Mouse (Mus musculus) Patski (cell line): ENCODE results near the gene Kcne2. TPM values are rescaled to one million over a fixed set of nuclear protein-coding genes. Genes with fewer than 3 reads are reported as not detected.

Experiments used
- ATAC-seq: fragments of 100-300 bp; one replicate; pipeline ENCODE4 v1.8.0; 2021
- CTCF ChIA-PET: fragments of 350-600 bp; sonication (Branson Sonifier 250); formaldehyde crosslinking; loops from one replicate; lab custom pipeline; 2022; ENCODE audit warnings: inconsistent platforms; lab: Charles Lee
- POLR2A ChIA-PET: fragments of 350-600 bp; sonication (Branson Sonifier 250); formaldehyde crosslinking; loops from one replicate; lab custom pipeline; 2022; ENCODE audit warnings: antibody characterized with exemption, inconsistent platforms; lab: Charles Lee
- DNase-seq: peaks from one replicate; pipeline ENCODE4 v3.0.0-alpha.2; 2011; ENCODE audit warnings: low read depth, low spot score
- H3K27me3 ChIP-seq: fragments of 371-371 bp; one replicate; pipeline ENCODE4 v1.5.1; 2021
- CTCF ChIP-seq: fragments of 100-300 bp; IDR thresholded peaks from one replicate; pipeline ENCODE4 v1.5.1; 2021
- in situ Hi-C: fragments of 300-500 bp; cut with MboI; formaldehyde crosslinking; loops from 3 replicates; pipeline ENCODE4 v1.11.1; 2018; ENCODE audit warnings: low pct_unique_long_range_greater_than_20kb, mixed read lengths
- polyA plus RNA-seq: library from polyadenylated mRNA; unstranded; gene quantifications from one replicate; pipeline ENCODE4 v1.2.3, GENCODE M21; 2021

Gene Kcne2
- polyA plus RNA-seq, result not detected

DNA sequence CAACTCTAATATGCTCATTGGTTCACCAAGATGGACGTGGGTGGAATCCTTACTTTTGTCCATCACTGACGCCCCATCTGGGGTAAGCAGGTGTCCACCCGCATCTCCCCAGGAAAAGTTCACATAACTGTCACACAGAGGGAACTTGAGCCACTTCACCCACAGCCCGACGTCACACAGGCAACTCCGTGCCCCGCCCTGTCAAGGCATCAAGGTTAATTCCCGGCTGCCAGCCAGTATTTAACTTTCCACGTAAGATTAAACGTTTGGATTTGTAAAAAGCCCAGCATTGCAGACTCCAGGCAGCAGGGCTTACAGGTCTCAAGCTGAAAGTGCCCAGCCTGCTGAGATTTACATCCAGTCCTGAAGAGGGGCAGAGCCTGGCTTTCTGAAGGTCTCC lies at the start of gene Kcne2:
TSS of gene Kcne2 (plus strand) at position 289 of the 400 bp plus-strand sequence.
- in situ Hi-C loops, result loop anchor here (10.0 kb wide), 1 partner anchor 577 kb away; no protein-coding TSS in a partner anchor
- ChIA-PET CTCF (no interaction called here), POLR2A (no interaction called here)
- no peak for DNase-seq
- H3K27me3 ChIP-seq, result no peaks in the 10 kb centered on the region
- ATAC-seq, result no peak
- no peak for TF ChIP-seq CTCF

DNA sequence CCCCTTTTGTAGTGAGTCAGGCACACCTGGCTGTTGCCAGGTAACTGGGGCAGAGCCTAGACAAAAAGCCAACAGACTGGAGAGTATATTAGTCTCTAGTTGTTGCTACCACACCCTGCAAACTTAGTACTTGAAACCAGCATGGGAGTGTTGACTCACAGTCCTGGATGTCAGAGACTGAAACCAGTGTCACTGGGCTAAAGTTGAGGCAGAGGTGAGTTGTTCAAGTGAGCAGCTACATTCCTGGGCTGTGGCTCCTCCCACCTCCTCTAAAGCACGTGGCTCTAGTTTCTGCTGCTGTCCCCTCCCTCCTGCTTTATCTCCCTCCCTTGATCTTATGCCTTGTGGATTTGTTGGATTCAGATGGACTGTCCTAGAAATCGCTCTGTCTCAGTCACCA lies 46.3 kb upstream of the Kcne2 start:
- no peaks in the 10 kb centered on the region for H3K27me3 ChIP-seq
- TF ChIP-seq CTCF, result no peak
- DNase-seq (no peak), ATAC-seq (no peak)
- ChIA-PET CTCF (interaction anchor here (1.0 kb wide), 1 partner anchor 10 kb away, joined by 3 read pairs; no protein-coding TSS in a partner anchor), POLR2A (no interaction called here)
- in situ Hi-C loops, result no loop called here

DNA sequence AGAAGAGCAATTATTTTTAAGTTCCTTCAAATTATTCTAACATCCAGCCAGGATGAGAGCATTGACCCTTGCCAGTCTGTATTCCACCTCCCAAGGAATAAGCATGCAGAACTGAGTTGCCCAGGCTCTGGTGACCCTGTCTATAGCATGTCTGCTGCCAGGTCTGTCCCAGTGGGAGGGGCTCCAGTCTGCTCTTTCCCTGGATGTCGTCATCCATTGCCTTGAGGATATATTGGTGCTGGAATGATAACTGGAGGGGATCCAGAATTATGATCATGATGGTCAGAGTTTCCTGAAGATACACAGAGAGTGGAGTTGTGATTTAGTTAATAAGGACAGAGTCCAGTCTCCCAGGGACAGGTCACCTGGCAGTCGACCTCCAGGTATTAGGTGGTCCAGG lies 45.2 kb upstream of the Kcne2 start:
- POLR2A ChIA-PET, result no interaction called here
- no peaks in the 10 kb centered on the region for H3K27me3 ChIP-seq
- DNase-seq (no peak), ATAC-seq (no peak)
- no peak for TF ChIP-seq CTCF
- CTCF ChIA-PET, result interaction anchor here (1.0 to 1.8 kb wide), 2 partner anchors 9 to 11 kb away, joined by 3 to 5 read pairs; no protein-coding TSS in a partner anchor
- in situ Hi-C loops, result no loop called here

DNA sequence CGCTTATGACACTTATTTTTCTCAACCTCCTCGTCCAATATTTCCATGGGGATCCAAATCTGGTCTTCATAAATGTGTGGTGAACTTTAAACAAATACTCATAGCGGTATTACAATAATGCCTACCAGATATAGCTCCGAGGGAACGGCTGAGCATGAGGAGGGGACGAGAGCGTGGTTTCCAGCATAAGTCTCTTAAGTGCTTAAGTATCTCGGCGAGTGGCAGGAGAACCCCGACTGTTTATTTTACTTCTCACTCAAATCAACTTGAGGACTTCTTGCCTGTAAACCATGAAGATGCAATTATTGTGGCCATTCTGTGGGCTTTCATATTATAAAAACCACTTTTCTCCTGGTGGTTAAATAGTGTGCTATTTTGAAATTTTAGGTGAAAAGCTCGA lies 44.5 kb upstream of the Kcne2 start:
- CTCF ChIA-PET, result interaction anchor here (1.8 kb wide), 1 partner anchor 9 kb away, joined by 5 read pairs; no protein-coding TSS in a partner anchor
- in situ Hi-C loops, result no loop called here

DNA sequence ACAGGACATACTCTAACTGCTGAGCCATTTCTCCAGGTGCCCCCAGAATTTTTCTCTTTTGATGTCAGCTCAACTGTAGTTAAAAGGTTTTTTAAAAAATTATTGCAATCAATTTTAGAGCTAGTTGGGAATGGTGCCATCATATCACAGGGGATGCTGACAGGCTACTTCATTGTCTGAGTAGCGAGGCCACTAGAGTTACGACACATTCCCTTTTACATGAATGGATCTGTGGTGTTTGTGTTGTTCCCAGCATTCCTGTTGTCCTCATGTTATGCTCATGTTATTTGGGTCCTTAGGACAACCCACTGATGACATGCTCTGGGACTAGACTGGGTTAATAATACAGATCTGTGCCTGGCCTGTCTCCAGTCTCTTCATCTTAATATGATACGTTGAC lies 42.5 kb upstream of the Kcne2 start:
- ATAC-seq (no peak), DNase-seq (no peak)
- H3K27me3 ChIP-seq, result no peaks in the 10 kb centered on the region
- CTCF ChIA-PET, result no interaction called here
- POLR2A ChIA-PET, result no interaction called here
- in situ Hi-C loops, result no loop called here
- no peak for TF ChIP-seq CTCF

More for the DNA sequence above, 44.5 kb upstream of the Kcne2 start:
- H3K27me3 ChIP-seq, result no peaks in the 10 kb centered on the region
- ATAC-seq (no peak), DNase-seq (no peak)
- no peak for TF ChIP-seq CTCF
- POLR2A ChIA-PET, result no interaction called here

DNA sequence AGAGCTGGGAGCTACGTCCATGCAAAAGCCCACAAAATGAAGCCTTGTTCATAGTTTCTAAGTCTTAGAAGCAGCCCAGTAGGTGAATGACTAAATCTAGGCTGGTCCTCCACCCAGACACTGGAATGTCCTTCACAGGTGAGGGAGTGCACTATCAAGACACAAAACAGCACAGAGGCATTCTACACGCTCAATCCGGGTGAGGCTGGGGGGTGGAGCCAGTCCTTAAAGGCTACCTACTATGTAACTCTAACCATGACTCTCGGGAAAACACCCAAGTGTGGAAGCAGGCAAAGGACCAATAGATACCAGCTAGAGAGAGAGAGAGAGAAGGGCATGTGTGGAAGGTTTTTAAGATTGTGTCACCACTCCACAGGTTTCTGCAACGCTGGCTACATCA lies 41.7 kb upstream of the Kcne2 start:
- ChIA-PET POLR2A (no interaction called here), CTCF (no interaction called here)
- ATAC-seq (no peak), DNase-seq (no peak)
- no peaks in the 10 kb centered on the region for H3K27me3 ChIP-seq
- TF ChIP-seq CTCF, result no peak
- in situ Hi-C loops, result no loop called here

DNA sequence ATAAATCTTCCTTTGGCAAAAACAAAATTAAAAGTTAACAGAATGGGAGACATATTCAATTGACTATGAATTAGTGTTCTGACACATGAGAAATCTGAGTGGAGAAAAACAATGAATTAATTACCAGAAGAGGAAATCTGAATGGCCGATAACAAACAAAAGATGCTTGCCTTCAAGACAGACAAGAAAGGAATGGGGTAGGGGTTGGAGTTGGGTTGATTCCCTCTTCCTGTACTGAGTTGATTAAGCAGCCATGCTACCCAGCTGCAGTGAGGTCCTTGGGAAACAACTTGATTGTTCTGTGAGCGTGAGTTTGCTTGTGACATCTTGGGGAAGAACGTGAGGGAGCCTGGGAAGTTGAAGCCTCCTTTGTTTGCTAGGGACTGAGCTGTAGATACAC lies 37.9 kb upstream of the Kcne2 start:
- DNase-seq (no peak), ATAC-seq (no peak)
- POLR2A ChIA-PET, result no interaction called here
- in situ Hi-C loops, result no loop called here
- TF ChIP-seq CTCF, result no peak
- CTCF ChIA-PET, result no interaction called here
- H3K27me3 ChIP-seq, result no peaks in the 10 kb centered on the region

DNA sequence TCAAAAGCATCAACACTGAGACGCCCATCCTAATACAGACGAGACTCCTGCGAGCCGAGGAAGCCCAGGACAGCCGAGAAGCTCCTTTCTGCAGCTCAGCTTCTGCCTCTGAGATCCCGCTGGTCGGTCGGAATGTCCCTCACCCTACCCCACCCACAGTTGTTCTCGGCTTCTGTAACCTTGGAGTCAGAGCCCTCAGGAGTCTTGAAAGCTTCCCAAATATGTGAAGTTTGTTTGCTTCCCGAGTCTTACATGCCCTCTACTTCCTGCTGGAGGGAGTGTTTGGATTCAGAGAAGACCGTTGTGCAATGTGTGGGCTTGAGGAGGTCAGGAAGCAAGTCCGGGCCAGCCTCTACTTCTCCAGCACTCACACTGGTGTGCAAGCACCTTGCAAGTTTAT lies 24.3 kb upstream of the Kcne2 start:
- no peak for DNase-seq
- in situ Hi-C loops, result no loop called here

DNA sequence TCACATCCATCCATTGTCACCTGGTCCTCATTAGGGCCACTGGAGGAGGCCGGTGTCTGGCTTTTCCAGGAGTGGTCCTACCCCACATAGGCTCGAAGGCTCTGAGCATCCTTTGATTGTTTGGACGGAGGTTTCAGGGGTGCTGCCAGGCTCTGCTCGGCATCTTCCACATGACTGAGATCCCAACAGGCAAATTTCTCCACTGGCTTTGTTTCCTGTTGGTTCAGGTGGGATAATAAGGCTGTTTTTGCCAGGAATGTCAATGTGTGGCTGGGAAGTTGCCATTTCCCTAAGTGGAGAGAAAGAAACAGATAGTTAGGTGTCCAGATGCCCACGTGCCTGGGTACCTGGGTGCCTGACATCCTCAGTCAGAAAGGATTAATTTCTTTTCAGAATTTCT lies 17.7 kb upstream of the Kcne2 start:
- DNase-seq (no peak), ATAC-seq (no peak)
- TF ChIP-seq CTCF, result no peak
- in situ Hi-C loops, result no loop called here
- ChIA-PET POLR2A (no interaction called here), CTCF (interaction anchor here (2.9 kb wide), 1 partner anchor 12 kb away, joined by 14 read pairs; no protein-coding TSS in a partner anchor)
- no peaks in the 10 kb centered on the region for H3K27me3 ChIP-seq

More for the DNA sequence above, 24.3 kb upstream of the Kcne2 start:
- no peak for ATAC-seq
- no peak for TF ChIP-seq CTCF
- ChIA-PET CTCF (no interaction called here), POLR2A (no interaction called here)
- no peaks in the 10 kb centered on the region for H3K27me3 ChIP-seq

DNA sequence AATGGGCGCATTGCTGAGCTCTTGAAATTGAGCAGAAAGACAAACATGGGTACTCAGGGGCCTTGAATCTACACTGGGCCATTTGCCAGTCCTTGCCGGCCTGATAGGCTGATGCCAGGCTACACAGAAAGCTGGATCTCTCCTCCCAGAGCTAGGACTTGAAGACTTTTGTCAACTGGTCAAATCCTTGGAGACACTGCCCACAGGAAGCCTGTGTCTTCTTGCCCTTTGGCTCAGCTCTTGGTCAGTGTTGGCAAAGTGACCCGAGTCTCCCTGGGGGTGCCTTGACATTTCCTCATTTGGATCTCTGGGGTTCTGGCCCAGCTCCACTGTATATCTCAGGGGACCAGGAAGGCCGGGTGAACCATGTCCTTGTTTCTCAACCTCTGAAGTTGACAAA lies 16.7 kb upstream of the Kcne2 start:
- no peak for DNase-seq
- no peaks in the 10 kb centered on the region for H3K27me3 ChIP-seq
- no peak for ATAC-seq
- in situ Hi-C loops, result no loop called here
- TF ChIP-seq CTCF, result no peak
- POLR2A ChIA-PET, result no interaction called here
- CTCF ChIA-PET, result interaction anchor here (1.5 to 2.9 kb wide), 2 partner anchors 10 to 11 kb away, joined by 7 to 14 read pairs; no protein-coding TSS in a partner anchor

DNA sequence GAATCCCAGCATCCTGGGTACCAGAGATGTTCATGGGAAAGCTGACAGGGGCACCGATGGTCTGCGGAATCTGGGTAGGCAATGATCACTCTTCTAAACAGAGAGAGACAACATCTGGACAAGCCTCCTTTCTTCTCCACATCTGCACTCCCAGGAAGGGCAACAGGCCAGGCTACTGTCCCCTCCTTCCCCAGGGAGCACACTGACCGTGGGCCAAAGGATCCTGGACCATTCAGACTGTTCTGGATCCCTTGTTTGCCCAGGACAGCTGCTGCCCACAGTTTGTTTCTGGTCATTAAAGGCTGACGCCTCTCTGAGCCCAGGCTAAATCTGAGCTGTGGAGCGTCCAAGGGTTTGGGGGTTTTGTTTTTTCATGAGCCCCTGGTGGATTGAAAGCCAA lies 9.5 kb upstream of the Kcne2 start:
- no peaks in the 10 kb centered on the region for H3K27me3 ChIP-seq
- DNase-seq (no peak), ATAC-seq (no peak)
- in situ Hi-C loops, result no loop called here
- ChIA-PET CTCF (no interaction called here), POLR2A (no interaction called here)
- no peak for TF ChIP-seq CTCF

DNA sequence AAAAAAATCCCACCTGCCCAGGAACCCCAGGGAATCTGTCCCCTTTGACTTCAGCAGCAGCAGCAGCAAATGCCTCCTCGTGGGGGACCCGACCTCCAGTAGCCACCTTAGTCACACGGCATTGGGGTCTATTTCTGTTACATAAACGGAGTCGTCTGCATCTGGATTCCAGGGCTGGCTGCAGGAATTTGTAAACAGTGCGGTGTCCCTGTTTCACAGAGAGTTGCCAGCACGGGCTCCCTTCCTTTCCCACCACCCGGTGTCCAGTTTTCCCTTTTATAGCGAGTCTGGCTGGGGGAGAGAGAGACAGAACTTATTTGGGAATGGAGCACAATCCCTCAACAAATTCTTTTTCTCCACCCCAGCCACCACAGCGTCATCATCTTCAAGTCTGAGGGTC lies 7.1 kb upstream of the Kcne2 start:
- CTCF ChIA-PET, result interaction anchor here (1.9 kb wide), 1 partner anchor 223 kb away, joined by 9 read pairs; no protein-coding TSS in a partner anchor
- in situ Hi-C loops, result loop anchor here (5.0 kb wide), 2 partner anchors 218 to 348 kb away; no protein-coding TSS in a partner anchor
- H3K27me3 ChIP-seq, result no peaks in the 10 kb centered on the region
- DNase-seq (no peak), ATAC-seq (no peak)
- POLR2A ChIA-PET, result no interaction called here
- no peak for TF ChIP-seq CTCF
